Mouse (Mus musculus): ENCODE results near the gene Pcnx2.

Gene Pcnx2

GRCm38 (mm10) chr8:125755896-125756295, 142.2 kb downstream of the Pcnx2 start:
- DNase-seq = no peak

GRCm38 (mm10) chr8:125750846-125751245, 147.3 kb downstream of the Pcnx2 start:
- peak; percentile 9 to 29 for DNase-seq

GRCm38 (mm10) chr8:125747390-125747789, 150.7 kb downstream of the Pcnx2 start:
- DNase-seq = no peak

GRCm38 (mm10) chr8:125744914-125745576, 153.1 kb downstream of the Pcnx2 start:
- no peak for DNase-seq

- DNase-seq = no peak
Measured at GRCm38 (mm10) chr8:125742406-125742805, 155.7 kb downstream of the Pcnx2 start.

GRCm38 (mm10) chr8:125741855-125742254, 156.3 kb downstream of the Pcnx2 start:
- DNase-seq = no peak

- DNase-seq = no peak
Measured at GRCm38 (mm10) chr8:125741377-125741776, 156.7 kb downstream of the Pcnx2 start.

GRCm38 (mm10) chr8:125740655-125741054, 157.5 kb downstream of the Pcnx2 start:
- no peak for DNase-seq

- DNase-seq = no peak
Measured at GRCm38 (mm10) chr8:125738956-125739355, 159.2 kb downstream of the Pcnx2 start.

- peak; percentile 88 to 96 for DNase-seq
Measured at GRCm38 (mm10) chr8:125733964-125734956, 163.9 kb downstream of the Pcnx2 start.

- no peak for DNase-seq
Measured at GRCm38 (mm10) chr8:125729746-125730145, 168.4 kb downstream of the Pcnx2 start, which contains the start of gene Ntpcr. TSS of gene Ntpcr (plus strand) at chr8:125729963.

GRCm38 (mm10) chr8:125727797-125728196, 170.3 kb downstream of the Pcnx2 start:
- no peak for DNase-seq

- no peak for DNase-seq
Measured at GRCm38 (mm10) chr8:125726986-125727385, 171.1 kb downstream of the Pcnx2 start.

- DNase-seq = no peak
Measured at GRCm38 (mm10) chr8:125726143-125726542, 172.0 kb downstream of the Pcnx2 start.

GRCm38 (mm10) chr8:125725037-125725820, 172.9 kb downstream of the Pcnx2 start:
- DNase-seq = peak in 1 of 2 experiments; percentile 26

GRCm38 (mm10) chr8:125723437-125723836, 174.7 kb downstream of the Pcnx2 start:
- DNase-seq = no peak

GRCm38 (mm10) chr8:125722675-125723074, 175.4 kb downstream of the Pcnx2 start:
- DNase-seq = peak; percentile 66 to 67

GRCm38 (mm10) chr8:125718914-125719313, 179.2 kb downstream of the Pcnx2 start:
- DNase-seq = no peak

- peak; percentile 48 to 59 for DNase-seq
Measured at GRCm38 (mm10) chr8:125716613-125717012, 181.5 kb downstream of the Pcnx2 start.

- DNase-seq = no peak
Measured at GRCm38 (mm10) chr8:125716211-125716610, 181.9 kb downstream of the Pcnx2 start.

GRCm38 (mm10) chr8:125711514-125711913, 186.6 kb downstream of the Pcnx2 start:
- no peak for DNase-seq

- peak; percentile 22 to 43 for DNase-seq
Measured at GRCm38 (mm10) chr8:125709171-125709570, 188.9 kb downstream of the Pcnx2 start.

GRCm38 (mm10) chr8:125705816-125706215, 192.3 kb downstream of the Pcnx2 start:
- no peak for DNase-seq

All from kidney, postnatal 36 days (tissue).